Mouse (Mus musculus): ENCODE results near the gene Tmx2.
"Not testable (repeated sequence)": the region's sequence is repeated elsewhere in the genome, so short reads cannot be mapped to it uniquely, and the experiment has no call there.

Tmx2 gene

DNA sequence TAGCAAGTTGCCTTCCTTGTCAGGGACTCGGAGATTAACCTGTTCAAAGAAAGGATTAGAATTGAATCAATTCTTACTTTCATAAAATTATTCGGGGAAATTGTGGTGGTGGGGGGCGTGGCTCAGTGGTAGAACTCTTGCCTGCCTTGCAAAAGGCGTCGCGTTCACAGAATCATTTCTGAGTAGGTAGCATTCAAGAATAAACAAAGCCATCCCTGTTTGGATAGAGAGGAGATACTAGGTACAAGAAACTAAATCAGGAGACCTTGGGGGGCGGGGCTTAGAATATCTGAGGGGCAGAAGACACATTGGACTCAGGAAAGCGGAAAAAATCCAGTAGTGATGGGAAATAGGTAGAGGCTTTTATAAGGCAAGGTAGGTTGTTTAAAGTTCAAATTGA, at the start of gene Tmx2:
Gene Tmx2, minus strand, starts transcription at position 125 of the 400 bp plus-strand sequence.
- no peak for DNase-seq

DNA sequence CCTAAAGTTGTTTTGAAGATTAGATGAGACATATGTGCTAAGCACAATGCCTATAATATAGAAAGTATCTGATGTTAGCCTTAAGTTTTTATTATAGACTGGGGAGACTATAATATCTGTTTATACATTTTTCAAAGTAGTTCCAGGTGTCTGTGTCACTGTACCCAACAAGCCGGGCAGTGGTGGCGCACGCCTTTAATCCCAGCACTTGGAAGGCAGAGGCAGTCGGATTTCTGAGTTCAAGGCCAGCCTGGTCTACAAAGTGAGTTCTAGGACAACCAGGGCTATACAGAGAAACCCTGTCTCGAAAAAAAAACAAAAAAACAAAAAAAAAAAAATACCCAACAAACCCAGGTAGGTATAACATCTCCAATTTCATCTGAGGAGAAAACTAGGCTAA, 49.3 kb upstream of the Tmx2 start:
- DNase-seq: not testable (repeated sequence)

GRCm38 (mm10) chr2:84727172-84727858, 48.4 kb upstream of the Tmx2 start, which contains the start of gene Clp1:
Clp1 (minus strand) TSS chr2:84727350.
- peak; percentile 99 for DNase-seq

DNA sequence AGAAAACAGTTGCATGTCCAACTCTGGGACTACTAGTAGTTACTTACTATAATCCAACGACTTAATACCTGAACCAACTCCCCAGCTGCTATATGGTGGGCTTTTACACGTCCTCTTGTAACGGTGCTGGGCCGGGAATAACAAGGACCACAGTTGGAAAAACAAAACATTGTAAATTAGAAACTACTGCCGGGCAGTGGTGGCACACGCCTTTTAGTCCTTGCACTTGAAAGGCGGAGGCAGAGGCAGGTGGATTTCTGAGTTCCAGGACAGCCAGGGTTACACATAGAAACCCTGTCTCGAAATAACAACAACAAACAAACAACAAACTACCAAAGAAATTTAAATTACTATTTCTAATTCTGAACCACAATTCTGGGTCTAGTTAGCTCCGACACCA, 47.8 kb upstream of the Tmx2 start:
- DNase-seq: no peak

GRCm38 (mm10) chr2:84725770-84726169, 46.8 kb upstream of the Tmx2 start:
- no peak for DNase-seq

DNA sequence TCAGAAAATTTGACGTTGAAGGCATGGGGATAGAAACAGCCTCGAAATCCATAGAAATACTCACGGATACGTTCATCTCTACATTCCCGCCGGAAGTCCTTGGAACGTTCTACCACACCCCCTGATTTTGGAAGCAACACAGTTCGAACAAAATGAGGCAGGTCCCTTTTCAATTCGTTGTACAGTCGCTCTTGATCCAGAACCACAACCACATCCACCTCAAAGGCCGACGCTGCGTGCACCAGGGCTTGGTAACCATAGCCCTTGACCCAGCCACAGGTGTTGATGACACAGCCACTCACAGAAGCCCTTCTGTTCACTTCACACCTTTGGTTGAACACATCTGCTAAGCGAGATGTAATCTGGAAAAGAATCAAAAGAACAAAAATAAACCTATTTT, 44.9 kb upstream of the Tmx2 start:
- DNase-seq: no peak

DNA sequence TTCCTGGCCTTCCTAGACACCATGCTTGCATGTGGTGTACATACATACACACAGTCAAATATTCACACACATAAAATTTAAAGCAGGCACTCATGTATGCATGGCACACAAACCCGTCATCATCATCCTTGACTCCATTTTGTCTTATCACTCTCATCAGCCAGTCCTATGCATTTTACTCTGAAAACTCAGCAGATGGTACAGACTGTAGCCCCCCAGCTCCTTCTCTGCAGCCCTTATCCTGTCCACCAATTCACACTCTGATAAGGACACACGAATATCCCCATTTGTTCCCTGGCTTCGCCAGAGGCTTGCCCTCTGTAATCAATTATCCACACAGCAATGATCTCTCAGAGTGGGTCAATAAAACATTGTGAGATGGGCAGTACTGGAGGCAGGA, 42.2 kb upstream of the Tmx2 start:
- DNase-seq: no peak

- no peak for DNase-seq
These were observed 41.8 kb upstream of the Tmx2 start for GRCm38 (mm10) chr2:84720718-84721117.

DNA sequence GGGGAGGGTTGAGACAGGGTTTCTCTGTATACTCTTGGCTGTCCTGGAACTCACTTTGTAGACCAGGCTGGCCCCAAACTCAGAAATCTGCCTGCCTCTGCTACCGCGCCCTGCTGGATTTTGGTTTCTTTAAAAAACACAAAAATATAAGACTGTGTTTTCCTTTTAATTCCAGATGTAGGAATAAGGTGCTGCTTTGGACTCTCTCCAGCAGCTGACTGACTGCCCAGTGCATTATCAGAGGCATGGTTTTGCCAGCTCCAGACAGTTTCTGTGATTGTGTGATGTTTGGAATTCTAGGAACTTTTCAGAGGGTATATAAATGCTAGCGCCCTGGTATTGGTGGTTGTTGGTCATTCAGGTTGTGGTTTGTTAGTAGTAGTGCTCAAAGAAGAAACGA, 38.4 kb upstream of the Tmx2 start:
- no peak for DNase-seq

GRCm38 (mm10) chr2:84716423-84717355, 37.7 kb upstream of the Tmx2 start:
- DNase-seq: no peak

- peak; percentile 96 for DNase-seq
These were observed 36.8 kb upstream of the Tmx2 start for GRCm38 (mm10) chr2:84715562-84716361.

DNA sequence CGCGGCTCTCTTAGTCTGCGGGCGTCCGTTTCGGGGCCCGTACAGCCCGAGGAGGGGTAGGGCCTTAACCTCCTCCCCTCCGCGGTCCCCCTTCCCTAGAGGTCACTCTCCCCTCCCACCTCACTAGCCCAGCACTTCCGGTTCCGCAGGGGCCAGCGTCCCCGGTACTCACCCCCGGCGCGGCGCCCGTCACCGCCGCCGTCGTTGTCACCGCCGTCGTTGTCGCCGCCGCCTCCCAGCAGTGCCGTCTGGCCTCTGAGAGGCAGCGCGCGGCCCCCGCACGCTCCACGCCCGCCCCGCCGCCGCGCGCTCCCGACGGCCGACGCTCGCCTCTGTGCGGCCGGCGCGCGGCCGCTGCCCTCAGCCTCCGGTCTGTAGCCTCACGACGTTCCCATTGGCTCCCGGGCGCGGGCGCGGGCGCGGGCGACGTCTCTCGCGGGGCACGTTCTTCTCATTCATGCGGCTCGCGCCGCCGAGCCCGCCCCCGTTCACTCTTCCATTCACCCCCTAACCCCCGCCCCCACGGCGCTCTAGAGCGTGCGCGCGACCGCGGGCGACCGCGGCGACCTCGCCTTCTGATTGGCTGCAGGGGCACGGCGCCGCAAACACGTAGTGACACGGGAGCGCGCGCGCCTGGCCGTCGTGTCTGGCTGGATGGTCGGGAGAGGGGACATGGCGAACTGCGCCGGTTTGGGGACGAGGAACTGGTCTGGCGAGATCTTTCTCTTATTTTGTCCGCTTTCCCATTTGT, 36.0 kb upstream of the Tmx2 start, which contains the start of gene Zdhhc5:
Gene Zdhhc5, minus strand, starts transcription at position 370 of the 751 bp plus-strand sequence.
- DNase-seq: peak; percentile 99

- DNase-seq: no peak
These were observed 35.5 kb upstream of the Tmx2 start for GRCm38 (mm10) chr2:84714422-84714810.

- no peak for DNase-seq
These were observed 33.0 kb upstream of the Tmx2 start for GRCm38 (mm10) chr2:84711898-84712297.

DNA sequence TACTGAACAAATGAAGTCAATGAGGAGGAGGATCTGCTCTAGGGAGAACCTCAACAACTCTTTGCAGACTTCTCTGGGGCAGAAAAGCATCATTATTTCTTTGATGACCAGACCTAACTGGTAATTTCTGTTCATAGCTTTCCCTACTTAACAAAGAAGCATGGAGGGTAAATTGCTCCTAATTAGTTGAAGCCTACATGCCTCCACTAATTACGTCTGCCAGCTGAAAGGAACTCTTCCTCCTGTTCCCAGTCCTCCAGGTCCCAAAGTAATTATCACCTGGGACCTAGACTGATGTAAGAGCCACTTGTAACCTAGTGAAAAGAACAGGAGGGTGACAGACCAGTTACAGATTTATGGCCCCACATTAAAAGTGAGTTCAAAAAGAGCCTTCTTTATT, 28.6 kb upstream of the Tmx2 start:
- no peak for DNase-seq

DNA sequence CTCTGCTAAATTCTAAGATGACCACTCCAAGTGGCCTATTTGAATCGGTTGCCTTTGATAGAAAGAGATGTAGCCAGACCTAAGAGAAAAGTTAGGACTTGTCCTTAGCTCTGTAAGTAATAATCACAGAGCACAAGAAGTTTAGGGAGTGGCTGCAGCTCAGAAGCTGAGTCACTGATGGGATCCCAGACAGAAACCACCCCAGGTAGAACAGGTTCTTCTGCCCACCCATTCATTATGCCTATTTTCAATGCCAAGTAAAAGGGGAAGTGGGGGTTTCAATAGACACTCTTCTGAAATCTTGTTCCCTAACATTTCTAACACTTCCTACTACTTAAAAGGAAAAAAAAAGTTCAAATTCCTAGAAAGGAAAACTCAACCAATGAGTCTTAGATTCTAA, 26.4 kb upstream of the Tmx2 start:
- DNase-seq: no peak

DNA sequence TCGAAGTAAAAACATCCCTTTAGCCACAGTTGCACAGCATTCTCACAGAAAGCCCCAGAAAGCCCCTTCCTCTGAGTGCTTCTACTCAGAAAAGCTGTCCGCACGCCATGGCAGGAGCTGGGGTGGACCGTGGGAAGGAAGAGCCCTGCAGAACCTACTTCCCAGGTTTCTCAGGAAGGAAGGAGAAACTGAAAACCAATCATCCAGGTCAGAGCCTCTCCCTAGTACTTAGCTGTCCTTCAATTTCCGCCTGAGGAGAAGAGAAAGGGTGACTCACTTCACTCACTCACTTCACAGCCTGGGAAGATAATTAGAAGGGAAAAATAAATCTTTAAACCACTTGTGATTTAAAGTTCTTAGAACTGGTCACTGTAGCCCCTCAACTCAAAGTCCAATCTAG, 25.4 kb upstream of the Tmx2 start:
- DNase-seq: no peak

GRCm38 (mm10) chr2:84703497-84703896, 24.6 kb upstream of the Tmx2 start:
- no peak for DNase-seq

GRCm38 (mm10) chr2:84695007-84695695, 16.2 kb upstream of the Tmx2 start:
- DNase-seq: no peak

DNA sequence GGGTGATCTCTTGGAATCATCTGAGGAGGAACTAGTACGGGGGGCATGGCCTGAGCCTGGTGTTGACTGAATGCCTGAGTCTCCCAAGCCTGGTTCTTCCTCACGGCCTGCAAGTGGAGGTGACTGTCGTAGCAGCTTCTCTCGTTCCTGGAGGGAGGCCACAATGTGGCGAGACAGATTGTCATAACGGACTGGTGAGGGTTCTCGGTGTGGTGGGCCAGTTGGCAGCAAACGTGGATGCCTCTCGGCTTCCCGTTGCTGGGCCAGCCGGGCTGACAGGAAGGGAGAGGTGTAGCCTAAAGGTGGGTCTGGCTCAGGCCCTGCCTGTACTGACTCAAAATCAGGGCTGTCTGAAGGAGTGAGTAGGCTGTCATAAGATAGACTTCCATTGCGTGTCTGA, 11.1 kb upstream of the Tmx2 start:
- no peak for DNase-seq

GRCm38 (mm10) chr2:84688080-84688844, 9.3 kb upstream of the Tmx2 start:
- DNase-seq: no peak

All from kidney, adult 9 months (tissue).